Mouse (Mus musculus) kidney, postnatal 4 days (tissue): ENCODE measurements around the gene Gm45716.

ENCODE experiments used
- DNase-seq, 2 experiments: peaks; one replicate each; pipeline ENCODE4 v3.0.0; 2021; ENCODE audit warnings: mixed read lengths in 2 of 2

The Gm45716 gene

DNA sequence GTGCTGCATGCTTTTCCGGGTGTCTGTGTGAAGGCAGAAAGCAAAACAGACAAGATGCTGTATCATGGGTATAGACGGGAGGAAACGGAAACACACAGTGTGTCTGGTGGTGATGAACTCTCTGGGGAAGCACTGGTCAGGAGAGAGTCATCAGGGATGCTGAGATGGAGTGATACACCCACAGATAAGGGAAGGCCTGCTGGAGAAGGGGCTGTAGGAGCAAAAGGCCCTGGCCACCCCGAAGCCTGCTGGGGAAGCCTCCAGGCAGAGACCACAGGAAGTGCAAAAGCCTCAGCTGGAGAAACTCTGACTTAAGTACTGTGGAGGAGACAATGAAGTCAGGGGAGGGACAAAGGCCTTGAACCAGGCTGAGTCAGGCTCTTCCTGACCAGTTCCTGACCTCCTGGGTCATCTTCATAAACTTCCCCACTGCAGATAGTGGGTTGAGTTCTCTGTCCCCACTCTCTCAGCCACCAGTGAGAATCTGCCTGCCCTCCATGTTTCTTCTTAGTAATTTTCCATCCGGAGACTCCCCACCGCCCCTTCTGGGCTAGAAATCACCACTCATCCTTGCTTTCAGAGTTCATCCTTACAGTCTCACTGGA lies 99.2 kb downstream of the Gm45716 start:
- no peak for DNase-seq

DNA sequence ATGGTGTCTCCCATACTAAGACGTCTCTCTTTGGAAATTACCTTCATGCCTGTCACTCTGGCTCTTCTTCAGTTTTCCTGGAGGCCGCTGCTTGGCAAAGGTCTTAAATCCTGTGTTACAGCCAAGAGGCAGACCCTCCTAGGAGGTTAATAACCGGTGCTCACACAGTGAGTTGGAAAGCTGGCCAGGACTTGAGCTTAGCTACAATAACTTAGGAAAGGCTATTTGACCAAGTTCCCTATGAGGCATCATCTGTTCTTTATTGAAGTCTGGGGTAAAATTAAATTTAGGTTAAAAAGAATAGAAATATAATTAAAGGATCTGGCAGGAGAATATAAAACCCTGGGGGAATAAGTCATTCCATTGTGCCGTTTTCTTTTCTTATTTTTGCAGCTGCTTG lies 103.7 kb downstream of the Gm45716 start:
- DNase-seq = no peak

DNA sequence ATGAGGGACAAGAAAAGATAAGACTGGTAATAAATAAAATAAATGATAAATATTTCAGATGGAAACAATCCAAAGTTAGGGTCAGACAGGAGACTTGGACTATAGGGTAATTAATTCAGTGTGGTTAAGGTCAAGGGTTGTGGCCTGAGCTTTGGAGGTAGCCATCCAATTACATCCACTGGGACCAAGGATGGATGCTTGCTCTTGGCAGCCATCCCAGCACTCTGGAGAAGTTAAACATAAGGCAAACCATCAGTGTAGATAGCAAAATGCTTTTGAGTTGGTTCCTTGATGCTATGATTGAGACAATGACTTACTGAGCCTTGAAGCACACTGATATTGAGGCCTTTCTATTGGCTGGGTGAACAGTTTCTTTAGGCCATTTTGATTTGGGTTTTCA lies 105.3 kb downstream of the Gm45716 start:
- peak; percentile 42 to 53 for DNase-seq

DNA sequence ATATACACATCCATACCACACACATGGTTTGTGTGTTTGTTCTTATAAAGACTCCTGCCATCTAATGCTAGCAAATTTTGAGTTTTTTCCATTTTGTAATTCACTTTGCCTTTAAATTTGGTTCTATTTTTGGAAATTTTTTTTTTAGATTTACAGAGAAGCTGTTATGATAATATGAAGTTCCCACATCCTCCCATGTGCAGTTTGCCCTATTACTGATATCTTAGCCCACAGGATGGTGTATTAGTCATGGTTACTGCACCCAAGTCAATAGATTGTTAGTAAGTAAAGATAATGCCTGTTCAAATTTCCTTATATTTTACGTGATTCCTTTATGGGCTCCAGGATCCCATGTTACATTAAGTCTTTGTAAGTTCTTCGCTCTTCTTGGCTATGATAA lies 107.1 kb downstream of the Gm45716 start:
- DNase-seq = no peak
